Mouse (Mus musculus) layer of hippocampus, adult 11-12 months (tissue): ENCODE data around the gene Siglece.
"Not testable (repeated sequence)": the region's sequence is repeated elsewhere in the genome, so short reads cannot be mapped to it uniquely, and the experiment has no call there.

Experiments used
- DNase-seq: peaks from one replicate; pipeline ENCODE4 v3.0.0; 2022; ENCODE audit warnings: low spot score

The Siglece gene

DNA sequence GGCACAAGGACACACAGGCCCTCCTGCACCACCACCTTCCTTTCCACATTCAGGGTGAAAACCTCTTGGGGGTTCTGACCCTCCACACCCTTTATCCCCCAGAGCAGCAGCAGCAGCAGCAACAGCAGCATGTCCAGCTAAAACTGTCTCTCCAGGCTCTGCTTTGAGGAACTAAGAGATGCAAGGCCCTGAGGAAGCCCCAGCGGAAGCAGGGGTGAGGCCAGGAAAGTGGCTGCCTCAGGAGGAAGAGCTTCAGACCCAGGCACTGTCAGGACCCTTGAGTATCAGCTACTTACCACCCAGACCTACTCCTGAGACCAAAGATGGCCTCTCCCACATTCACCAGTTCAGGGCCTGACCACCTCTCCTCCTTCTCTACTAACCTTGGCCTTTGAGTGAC lies at the start of gene Siglece:
TSS of gene Siglece (minus strand) at position 160 of the 400 bp plus-strand sequence.
- DNase-seq, result no peak

DNA sequence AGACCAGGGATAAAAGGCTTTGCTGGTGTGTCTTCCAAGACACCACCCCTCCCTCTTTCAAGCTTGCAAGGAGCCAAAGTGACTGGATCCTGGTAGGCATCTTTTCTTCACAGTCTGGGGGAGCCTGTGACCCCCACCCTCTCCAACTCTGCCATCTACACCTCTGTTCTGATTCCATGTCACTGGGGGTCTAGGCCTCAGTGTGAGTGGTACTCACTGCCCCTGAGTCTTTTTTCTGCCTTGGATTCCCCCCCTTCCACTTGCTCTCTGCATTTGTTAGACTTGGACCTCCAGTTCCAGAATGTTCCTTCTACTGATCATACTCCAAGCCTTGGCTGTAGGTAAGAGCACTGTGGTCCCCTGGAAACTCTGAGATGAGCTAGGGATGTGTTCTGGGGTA lies 30.2 kb upstream of the Siglece start, which contains the start of gene Klk14:
TSS of gene Klk14 (plus strand) at position 301 of the 400 bp plus-strand sequence.
- DNase-seq, result no peak

DNA sequence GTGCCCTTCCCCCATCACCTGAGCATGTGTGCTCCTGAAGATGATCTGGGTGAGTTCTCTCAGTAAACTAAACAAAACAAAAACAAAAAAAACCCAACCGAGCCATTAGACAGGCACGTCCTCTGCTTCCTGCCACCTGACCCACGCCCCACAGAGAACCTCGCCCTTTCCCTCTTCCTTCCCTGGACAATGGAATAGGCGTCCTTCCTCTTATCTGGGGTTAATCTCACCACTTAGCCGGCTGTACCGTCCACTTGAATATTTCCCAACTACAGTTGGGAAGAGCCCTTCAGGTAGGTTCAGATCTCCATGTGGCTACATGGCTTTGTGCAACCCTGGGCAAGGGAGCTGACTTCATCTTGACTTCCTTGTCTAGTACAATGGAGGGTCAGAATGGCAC lies 25.1 kb upstream of the Siglece start:
- DNase-seq, result no peak

DNA sequence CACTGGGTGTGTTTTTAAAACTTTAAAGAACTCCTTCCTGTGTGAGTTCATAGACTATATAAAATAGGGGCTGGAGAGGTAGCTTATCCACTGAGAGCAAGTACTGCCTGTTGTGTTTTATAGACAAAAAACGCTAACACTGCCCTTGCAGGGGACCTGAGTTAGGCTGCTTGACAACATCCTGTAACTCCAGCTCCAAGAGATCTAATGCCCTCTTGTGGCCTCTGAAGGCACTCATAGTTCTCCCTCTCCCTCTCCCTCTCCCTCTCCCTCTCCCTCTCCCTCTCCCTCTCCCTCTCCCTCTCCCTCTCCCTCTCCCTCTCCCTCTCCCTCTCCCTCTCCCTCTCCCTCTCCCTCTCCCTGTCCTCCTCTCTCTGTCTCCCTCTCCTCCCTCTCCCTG lies 22.6 kb upstream of the Siglece start:
- DNase-seq, result not testable (repeated sequence)

DNA sequence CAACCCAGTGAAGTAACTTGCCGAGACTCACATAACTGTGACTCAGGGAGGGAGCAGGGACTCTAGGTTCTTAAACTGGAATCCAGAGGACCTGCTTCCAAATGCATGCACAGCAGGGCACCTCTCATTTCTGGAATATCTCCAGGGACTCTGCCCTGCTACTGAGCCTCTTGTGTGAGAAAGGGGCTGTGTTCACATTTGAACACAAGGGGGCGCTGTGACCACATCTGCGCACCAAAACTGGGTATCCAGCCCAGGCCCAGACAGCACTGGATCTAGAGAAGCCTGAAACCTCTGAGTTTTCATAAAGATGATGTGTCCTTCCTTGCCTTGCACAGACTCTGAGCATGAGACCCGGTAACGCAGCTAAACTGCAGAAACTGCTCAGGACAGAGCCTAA lies 21.0 kb upstream of the Siglece start:
- DNase-seq, result peak; percentile 74

DNA sequence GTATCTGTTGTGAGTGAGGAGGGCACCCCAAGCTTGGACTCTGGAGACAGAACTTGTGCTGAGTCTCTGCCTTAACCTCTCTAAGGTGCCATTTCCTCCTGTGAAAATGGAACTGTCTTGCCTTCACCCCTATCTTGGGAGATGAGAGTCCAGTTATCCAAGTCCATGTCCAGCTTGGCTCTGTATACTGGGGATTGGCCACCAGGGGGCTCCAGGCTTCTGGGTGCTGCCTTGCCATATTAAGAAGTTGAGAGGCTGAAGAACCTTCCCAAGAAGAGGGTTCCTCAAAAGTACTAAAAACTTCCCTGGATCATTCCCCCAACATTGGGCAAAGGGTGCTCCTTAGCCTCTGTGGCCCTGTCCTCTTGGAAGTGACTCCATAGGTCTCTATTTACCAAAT lies 18.6 kb upstream of the Siglece start:
- peak; percentile 44 for DNase-seq

DNA sequence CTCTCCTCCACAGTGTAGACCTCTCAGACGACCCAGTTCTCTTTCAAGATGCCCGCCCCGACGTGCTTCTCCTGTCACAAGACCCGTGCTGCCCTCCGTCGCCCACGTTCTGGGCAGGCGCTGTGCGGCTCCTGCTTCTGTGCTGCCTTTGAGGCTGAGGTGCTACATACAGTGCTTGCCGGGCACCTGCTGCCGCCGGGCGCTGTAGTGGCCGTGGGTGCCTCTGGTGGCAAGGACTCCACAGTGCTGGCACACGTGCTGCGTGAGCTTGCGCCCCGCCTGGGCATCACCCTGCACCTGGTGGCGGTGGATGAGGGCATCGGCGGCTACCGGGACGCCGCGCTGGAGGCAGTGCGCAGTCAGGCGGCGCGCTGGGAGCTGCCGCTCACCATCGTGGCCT lies 15.1 kb upstream of the Siglece start:
- DNase-seq, result no peak

DNA sequence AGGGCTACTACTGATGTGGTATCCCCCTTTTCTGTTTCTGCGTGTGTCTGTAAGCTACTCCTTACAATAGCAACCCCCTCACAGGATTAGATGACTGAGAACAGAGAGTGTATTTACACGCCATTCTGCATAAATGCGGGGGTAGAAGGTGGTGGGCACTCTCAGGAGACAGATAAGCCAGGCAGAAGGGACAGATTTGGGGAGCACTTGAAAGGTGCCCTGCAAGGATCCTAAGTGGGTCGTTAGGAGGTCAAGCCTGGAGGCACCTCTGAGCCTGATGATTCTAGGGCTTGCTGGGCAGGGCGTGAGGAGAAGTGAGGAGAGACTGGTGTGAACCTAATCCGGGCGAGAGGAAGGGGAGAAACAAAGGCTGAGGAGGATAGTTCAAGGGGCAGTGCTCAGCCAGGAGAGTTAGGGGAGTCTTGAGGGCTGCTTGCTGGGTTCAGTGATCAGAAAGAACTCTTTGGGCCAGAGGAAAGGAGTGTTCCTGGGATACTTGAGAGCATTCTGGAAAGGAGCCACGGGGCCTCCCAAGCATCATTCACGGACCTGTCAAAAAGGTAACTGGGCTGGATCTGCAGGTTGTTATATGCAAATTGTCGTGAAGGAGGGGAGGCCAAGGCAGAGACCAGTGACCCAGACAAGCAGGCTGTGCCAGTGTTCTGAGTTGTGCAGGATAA lies 12.8 kb upstream of the Siglece start:
- DNase-seq, result no peak

DNA sequence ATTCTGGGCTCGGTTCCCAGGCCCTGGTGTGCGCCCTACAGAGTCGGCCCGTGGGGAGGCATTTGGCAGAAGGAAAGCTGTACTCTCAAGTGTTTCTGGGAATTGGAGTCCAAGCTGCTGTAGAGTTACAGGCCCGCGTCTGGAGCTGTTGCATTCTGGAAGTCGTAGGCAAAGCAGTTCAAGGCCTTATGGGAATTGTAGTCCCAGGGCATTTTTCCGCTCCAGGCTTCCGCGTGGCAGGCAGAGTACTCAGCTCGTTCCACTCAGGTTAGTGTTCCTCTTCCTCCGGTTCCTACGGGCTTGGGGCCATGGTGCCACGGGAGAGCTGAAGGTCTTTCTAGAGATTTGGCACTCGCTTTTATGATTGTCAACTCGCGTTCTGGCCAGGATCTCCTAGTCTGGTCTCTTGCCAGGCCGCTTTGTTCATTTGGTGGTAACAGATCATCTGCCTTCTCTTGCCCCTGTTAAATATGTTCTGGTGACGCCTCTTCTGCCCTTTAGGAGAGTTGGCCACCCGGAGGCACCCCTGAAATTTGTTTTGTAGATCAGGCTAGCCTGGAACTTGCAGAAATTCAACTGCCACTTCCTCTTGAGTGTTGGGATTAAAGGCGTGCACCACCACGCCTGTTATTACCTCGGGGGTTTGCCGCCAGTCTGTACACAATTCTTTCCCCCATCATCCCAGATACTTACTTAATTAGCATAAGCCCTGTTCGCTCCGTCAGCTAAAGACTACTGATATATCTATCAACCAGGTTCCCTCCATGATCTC lies 12.0 kb upstream of the Siglece start, which contains the start of gene Ctu1:
TSS of gene Ctu1 (plus strand) at position 208 of the 772 bp plus-strand sequence.
- peak; percentile 95 for DNase-seq

DNA sequence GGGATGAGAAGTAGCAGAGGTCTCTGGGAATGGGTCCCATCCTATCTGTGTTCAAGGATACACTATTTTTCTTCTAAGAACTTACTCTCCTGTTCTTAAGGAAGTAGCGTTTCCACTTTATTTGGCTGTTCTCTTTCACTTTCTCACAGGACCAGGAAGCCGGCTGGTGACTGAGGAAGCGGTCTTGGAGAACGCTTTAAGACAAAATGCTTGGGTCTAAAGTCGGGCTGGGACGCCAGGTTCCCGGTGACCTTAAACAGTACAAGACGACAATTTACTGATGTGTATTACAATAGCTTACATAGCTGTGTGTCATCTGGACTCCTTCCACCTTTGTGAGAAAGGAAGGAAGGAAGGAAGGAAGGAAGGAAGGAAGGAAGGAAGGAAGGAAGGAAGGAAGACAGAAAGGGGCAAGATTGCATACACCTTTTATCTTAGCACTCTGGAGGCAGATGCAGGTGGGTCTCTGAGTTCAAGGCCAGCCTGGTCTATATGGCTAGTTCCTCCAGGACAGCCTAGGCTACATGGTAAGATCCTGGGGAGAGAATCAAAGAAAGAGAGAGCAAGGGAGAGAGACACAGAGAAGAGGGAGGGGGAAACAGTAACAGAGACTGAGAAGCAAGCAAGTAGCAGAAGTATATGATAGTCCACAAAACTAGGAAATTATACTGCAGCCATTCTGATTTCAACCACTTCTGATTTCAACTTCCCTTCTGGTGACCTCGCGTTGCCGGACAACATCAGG lies 11.3 kb upstream of the Siglece start:
- DNase-seq, result no peak

DNA sequence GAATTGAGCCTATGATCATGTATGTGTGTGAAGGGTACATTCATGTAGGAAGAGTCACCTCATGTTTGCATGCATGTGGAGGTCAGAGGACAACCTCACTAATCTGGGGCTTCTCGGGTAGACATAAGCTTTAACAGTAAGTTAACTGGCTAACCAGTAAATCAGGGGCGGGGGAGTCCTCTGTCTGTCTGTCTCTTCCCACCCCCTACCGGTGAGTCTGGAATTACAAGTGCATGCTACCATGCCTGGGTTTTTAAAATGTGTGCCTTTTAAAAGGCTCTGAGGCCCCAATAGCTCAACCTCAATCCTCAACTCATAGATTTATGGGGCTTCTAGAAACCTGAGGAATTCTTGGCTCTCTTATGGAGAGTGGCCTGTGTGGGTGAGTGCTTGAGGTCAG lies 8.6 kb upstream of the Siglece start:
- DNase-seq, result no peak

DNA sequence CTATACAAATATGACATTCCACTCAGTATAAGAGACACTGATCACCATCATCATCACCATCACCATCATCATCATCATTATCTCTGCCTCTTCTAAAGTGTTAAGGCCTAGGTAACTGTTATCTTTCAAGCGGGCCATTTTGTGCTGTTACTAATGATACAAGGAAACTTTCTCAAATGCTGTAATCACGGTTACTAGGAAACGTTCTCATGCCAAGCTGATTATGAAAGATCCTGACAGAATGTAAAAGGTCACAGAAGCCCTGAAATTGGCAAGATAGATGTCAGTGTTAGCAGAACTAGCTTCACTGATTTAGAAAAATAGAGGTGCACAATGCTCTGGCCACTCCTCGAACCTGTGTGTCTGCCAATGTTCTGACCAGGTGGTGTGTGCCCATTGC lies 7.3 kb upstream of the Siglece start:
- not testable (repeated sequence) for DNase-seq

DNA sequence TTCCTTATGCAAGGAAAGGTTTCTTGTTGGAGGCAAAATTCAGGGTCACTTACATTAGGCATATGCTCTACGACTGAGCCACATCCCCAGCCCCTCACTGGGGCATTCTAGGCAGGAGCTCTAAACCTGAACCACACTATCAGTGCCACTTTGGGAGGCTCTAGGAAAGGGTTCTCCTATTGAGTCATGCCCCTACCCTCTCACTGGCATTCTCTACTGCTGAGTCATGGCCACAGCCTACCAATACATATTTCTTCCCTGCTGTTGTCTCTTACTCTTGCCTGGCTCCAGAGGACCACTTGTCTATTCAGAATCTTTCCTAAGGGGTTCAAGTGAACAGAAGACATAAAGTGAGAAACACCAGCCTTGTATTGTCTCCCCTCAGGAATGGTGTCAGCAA lies 2.8 kb upstream of the Siglece start:
- no peak for DNase-seq

DNA sequence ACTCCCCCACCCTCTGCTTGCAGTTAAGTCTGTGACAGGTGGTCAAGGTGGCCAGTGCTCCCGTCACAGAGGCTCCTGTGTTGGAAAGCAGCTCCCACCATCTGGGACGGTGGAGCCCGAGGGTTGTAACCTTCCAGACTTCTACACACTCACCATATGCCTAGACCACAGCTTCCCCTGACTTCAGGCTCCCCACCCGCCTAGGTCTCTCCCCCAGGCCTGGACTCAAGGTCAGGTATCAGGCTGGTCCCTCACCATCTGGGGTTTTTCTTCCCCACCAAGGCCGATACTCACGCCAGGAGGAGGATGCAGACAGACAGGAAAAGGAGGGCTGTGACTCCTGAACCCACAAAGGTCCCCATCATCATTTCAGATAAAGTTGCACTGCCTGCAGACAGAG lies 3.7 kb downstream of the Siglece start:
- no peak for DNase-seq

DNA sequence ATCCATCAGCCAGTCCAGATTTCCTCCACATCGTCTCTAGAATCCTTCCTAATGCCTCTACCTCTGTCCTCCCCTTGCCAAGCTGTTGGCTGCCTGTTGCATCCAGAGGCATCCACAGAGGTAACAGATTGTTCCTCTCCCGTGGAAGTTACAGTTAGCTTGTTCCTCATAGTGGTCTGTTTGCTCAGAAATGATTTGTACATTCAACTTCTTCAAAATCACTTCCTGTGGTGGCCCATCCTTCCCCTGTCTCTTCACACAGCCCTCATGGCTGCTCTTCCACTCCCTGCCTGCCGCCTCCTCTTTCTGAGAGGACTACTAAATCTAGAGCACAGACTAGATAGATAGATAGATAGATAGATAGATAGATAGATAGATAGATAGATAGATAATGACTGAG lies 5.4 kb downstream of the Siglece start:
- DNase-seq, result no peak

DNA sequence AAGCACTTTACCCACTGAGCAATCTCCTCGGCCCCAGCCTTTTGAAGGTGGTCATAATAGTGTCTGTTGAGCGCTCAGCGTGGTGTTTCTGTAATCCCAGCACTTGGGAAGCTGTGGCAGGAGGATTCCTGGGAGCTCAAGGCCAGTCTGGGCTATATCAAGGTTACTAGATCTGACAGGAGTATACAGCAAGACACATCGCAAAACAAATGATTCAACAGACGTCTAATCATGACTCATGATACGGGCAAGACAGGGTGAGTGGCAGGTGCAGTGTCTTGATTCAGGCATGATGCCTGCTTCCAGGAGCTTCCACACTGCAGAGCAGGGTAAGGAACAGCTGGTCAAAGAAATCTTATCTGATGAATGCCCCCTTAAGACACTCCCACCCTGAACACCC lies 7.3 kb downstream of the Siglece start:
- no peak for DNase-seq

DNA sequence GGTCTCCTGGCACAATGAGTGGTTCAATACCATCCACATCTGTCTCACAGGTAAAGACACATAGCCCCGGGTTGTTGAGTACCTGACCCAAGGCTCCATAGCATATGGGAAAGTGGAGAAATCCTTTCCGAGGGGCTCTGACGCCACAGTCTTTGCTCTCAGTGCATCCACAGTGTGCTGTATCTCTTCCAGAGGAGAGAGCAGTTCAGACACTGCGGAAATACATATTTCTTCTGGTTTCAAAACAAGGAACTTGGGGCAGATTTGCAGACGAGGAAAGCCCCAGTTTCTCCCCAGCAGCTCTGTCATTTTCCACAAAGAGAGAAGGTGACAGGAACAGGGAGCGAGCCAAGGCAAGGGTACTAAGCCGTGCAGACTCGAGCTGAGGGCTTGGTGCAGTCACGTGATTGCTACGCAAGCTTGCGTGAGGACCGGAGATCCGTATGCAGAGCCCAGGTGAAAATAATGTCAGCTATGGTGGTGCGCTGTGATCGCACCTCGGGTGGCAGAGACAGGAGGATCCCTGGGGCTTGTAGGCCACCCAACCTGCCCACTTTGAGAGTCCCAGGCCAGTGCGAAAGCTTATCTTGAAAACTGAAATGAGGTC lies 16.8 kb downstream of the Siglece start:
- no peak for DNase-seq

DNA sequence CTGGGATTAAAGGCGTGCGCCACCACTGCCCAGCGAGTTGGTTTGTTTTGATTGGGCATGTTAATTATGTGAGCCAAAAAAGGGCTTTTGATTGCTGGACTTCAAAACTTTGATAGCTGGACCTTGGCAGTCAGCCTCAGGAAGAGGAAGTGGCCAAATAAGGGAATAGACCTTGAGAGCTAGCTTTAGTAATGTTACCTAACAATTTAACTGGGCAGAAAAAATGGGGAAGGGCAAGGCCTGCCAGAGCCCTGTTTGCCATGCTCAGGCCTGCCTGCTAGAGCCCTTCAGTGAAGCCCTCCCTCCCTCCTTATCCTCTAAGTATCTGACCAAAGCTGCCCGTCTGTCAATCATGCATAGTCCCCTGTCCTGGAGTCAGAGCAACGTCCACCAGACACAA lies 17.4 kb downstream of the Siglece start:
- DNase-seq, result no peak

DNA sequence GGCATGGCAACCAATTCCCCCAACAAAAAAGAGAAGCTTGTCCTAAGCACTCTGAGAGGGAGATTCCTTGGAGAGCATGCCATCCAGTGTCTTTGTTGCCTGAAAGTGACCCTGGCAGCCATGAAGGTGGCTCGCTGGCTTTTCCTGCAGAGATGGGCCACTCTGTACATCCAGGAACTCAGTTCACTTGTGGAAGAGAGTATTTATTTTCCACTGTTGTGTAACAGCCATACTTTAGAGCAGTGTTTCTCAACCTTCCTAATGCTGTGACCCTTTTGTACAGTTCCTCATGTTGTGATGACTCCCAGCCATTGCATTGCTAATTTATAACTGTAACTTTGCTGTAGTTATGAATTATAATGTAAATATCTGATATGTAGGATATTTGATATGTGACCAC lies 22.8 kb downstream of the Siglece start:
- DNase-seq, result no peak

DNA sequence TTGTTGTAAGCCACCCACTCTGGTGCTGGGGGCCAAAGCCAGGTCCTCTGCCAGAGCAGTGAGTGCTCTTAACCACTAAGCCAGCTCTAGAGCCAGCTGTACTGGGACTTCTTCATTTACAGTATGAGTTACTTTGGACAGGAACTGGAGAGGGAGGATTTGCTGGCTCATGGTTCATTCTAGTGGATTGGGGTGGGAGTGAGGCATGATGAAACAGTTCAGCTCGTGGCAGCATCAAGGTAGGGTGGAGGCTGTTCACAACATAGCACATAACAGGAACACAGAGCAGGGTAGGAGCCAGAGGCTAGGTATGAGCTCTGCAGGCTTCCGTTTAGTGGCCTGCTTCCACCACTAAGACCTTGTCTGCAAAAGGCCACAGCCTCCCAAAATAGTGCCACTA lies 23.8 kb downstream of the Siglece start:
- no peak for DNase-seq

DNA sequence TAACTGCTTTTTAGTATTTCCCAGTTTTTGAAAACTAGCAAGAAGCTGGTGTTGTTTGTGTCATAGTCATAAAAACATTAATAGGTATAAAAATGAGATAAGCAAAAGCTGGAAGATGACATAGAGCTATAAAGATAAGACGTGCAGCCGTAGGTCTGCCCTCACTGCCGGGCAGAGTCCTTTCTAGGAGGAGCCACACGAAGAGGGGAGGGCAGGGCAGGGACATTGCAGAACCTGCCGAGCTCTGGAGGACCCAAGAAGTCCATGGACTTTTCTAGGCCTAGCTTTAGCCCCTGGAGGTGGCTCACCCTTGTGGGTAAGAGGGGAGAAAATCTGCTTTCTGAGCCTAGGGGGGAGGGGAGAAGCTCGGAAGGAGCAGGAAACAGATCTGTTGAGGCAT lies 25.5 kb downstream of the Siglece start, which contains the start of gene Ceacam18:
TSS of gene Ceacam18 (plus strand) at position 208 of the 400 bp plus-strand sequence.
- no peak for DNase-seq

DNA sequence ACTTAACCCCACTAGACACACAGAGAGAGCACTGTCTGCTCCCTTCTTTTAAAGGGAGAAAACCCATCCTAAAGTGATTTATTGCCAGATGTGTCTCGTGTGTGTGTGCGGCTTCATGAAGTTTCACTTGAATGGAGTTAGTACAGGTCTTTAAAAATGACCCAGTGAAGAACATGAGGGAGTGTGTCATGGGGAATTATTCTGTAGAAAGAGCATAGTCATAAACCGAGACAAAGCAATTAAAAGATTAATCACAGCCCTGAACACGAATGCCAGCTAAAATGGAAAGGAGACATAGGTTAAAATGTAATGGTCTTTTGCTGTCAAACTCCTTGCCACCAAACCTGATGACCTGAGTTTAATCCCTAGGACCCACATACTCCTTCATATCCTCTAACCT lies 26.0 kb downstream of the Siglece start:
- no peak for DNase-seq
